Mouse (Mus musculus): Measurements from ENCODE around the gene Rhbdd3. TPM values are rescaled to one million over a fixed set of nuclear protein-coding genes. Genes with fewer than 3 reads are reported as not detected.

Rhbdd3 gene
- total and polyA plus RNA-seq, 3 experiments: 15.0 to 20.6 (median 17.0) TPM

- Histone ChIP-seq H3K36me3 (replicated peaks in 1 of 2; ENCODE audit: control insufficient read depth in 1 of 2, insufficient read depth in 1 of 2, low read length in 1 of 2) (peaks cover 13 to 28% of the 10 kb centered on the region in 2 experiments), H3K27ac (ENCODE audit: insufficient read depth, low read depth) (no peak within 1 kb of the TSS), H3K9ac (ENCODE audit: insufficient read depth, low read depth) (peak within 1 kb of the TSS; percentile 50), H3K4me2 (ENCODE audit: insufficient read depth, low read depth, poor library complexity, severe bottlenecking) (peak within 1 kb of the TSS; percentile 58), H3K9me3 (replicated peaks; ENCODE audit: low read length) (no peaks in the 10 kb centered on the region), H3K4me1 (ENCODE audit: control insufficient read depth in 1 of 2, insufficient read depth in 2 of 2) (peaks cover 23 to 38% of the 10 kb centered on the region in 2 experiments), H3K79me2 (replicated peaks; ENCODE audit: control insufficient read depth, extremely low read depth, insufficient read depth, poor library complexity, severe bottlenecking) (no peaks in the 10 kb centered on the region), H3K27me3 (replicated peaks) (peaks cover 15% of the 10 kb centered on the region), H3K4me3 (replicated peaks in 1 of 3; ENCODE audit: low read depth in 2 of 3, low read length in 2 of 3, poor library complexity in 1 of 3) (peak within 1 kb of the TSS; percentile 53 to 68 (median 53))
- dilution Hi-C loops (cut with MboI; ENCODE audit: extremely low pct_ligation_motif_present, extremely low pct_unique_long_range_greater_than_20kb, low sequenced_read_pairs) (no loop called here), in situ Hi-C loops (cut with MboI; ENCODE audit: low pct_ligation_motif_present, low pct_unique_long_range_greater_than_20kb, low sequenced_read_pairs) (loop anchor here (5.0 kb wide), 1 partner anchor 48 kb away; no protein-coding TSS in a partner anchor)
- TF ChIP-seq POLR2AphosphoS2 (IDR thresholded peaks at IDR 0.05; ENCODE audit: low read depth, low read length) (no peak), CTCF (conservative IDR thresholded peaks at IDR 0.05 in 1 of 2, IDR thresholded peaks at IDR 0.05 in 1 of 2; ENCODE audit: low read depth in 2 of 2, low read length in 2 of 2) (peak; percentile 29 to 93; a peak in 3 of 4 replicates), ZC3H11A (IDR thresholded peaks at IDR 0.05; ENCODE audit: low read depth, low read length) (peak; percentile 65), USF1 (IDR thresholded peaks at IDR 0.05; ENCODE audit: low read depth, low read length) (no peak), POLR2A (IDR thresholded peaks at IDR 0.05; ENCODE audit: low read depth, low read length) (peak; percentile 41; the same call in 1 of the 2 replicates), SIN3A (IDR thresholded peaks at IDR 0.05; ENCODE audit: low read length) (peak; percentile 79), MXI1 (IDR thresholded peaks at IDR 0.05; ENCODE audit: low read depth, low read length) (peak; percentile 93), GABPA (IDR thresholded peaks at IDR 0.05; ENCODE audit: insufficient replicate concordance, low read depth, low read length) (no peak), SMC3 (IDR thresholded peaks at IDR 0.05; ENCODE audit: low read depth, low read length) (peak; percentile 91), MAX (IDR thresholded peaks at IDR 0.05; ENCODE audit: low read length) (no peak), RCOR1 (conservative IDR thresholded peaks at IDR 0.05; ENCODE audit: low read depth, low read length) (no peak), MAZ (IDR thresholded peaks at IDR 0.05; ENCODE audit: low read depth, low read length) (peak; percentile 36; the same call in 1 of the 2 replicates), NRF1 (IDR thresholded peaks at IDR 0.05; ENCODE audit: low read depth, low read length) (no peak), MEF2A (IDR thresholded peaks at IDR 0.05; ENCODE audit: borderline replicate concordance, low read depth, low read length) (no peak), UBTF (IDR thresholded peaks at IDR 0.05; ENCODE audit: low read depth, low read length) (no peak), PAX5 (IDR thresholded peaks at IDR 0.05; ENCODE audit: low read length) (no peak), ZNF384 (IDR thresholded peaks at IDR 0.05; ENCODE audit: low read depth, low read length) (no peak), MYC (IDR thresholded peaks at IDR 0.05; ENCODE audit: low read depth, low read length) (0 out of 2 replicates have a peak, but pooled peaks have one; percentile 31), E2F4 (IDR thresholded peaks at IDR 0.05; ENCODE audit: insufficient replicate concordance, low read depth, low read length) (no peak), IRF4 (IDR thresholded peaks at IDR 0.05; ENCODE audit: low read depth, low read length) (0 out of 2 replicates have a peak, but pooled peaks have one; percentile 4), ELF1 (IDR thresholded peaks at IDR 0.05; ENCODE audit: low read depth, low read length) (peak; percentile 10), TBP (conservative IDR thresholded peaks at IDR 0.05; ENCODE audit: low read depth, low read length) (no peak), HCFC1 (IDR thresholded peaks at IDR 0.05; ENCODE audit: low read depth, low read length) (no peak; the same call in 1 of the 2 replicates), RAD21 (IDR thresholded peaks at IDR 0.05; ENCODE audit: low read depth, low read length) (peak; percentile 87), USF2 (conservative IDR thresholded peaks at IDR 0.05; ENCODE audit: low read depth, low read length) (no peak), KAT2A (IDR thresholded peaks at IDR 0.05; ENCODE audit: insufficient replicate concordance, low read length) (no peak)
- DNase-seq (ENCODE audit: extremely low read depth): peak; percentile 85
These were observed 33.5 kb upstream of the Rhbdd3 start, which contains the start of gene Gas2l1 for GRCm38 (mm10) chr11:5065056-5065821. Gene Gas2l1, minus strand, starts transcription at chr11:5065327.

Data from CH12.LX (cell line).